Mouse (Mus musculus) testis, adult 2 months (tissue): ENCODE results near the gene Sh3rf1. TPM values are rescaled to one million over a fixed set of nuclear protein-coding genes. Genes with fewer than 3 reads are reported as not detected.

ENCODE experiments used
- H3K27ac ChIP-seq: fragments of 200-500 bp; 2 replicates; pipeline ENCODE4 v1.5.1; 2012; ENCODE audit warnings: low read depth, low read length; ENCODE audit not compliant: control insufficient read depth, insufficient read depth
- H3K27me3 ChIP-seq: fragments of 200-500 bp; 2 replicates; pipeline ENCODE4 v1.6.1; 2012; ENCODE audit warnings: mild to moderate bottlenecking, low read length, moderate library complexity; ENCODE audit not compliant: control insufficient read depth, insufficient read depth
- H3K36me3 ChIP-seq: fragments of 200-500 bp; 2 replicates; pipeline ENCODE4 v1.6.1; 2012; ENCODE audit warnings: mild to moderate bottlenecking, low read length; ENCODE audit not compliant: control insufficient read depth, insufficient read depth
- H3K4me1 ChIP-seq: fragments of 200-500 bp; 2 replicates; pipeline ENCODE4 v1.6.1; 2012; ENCODE audit warnings: low read length; ENCODE audit not compliant: control insufficient read depth, insufficient read depth
- H3K4me3 ChIP-seq: fragments of 200-500 bp; 2 replicates; pipeline ENCODE4 v1.5.1; 2012; ENCODE audit warnings: low read depth, mild to moderate bottlenecking, low read length, moderate library complexity, mixed read lengths; ENCODE audit not compliant: control insufficient read depth
- CTCF ChIP-seq: fragments of 200-500 bp; IDR thresholded peaks from 2 replicates; pipeline ENCODE4 v1.5.1; 2012; ENCODE audit warnings: low read depth, mild to moderate bottlenecking, inconsistent platforms, low read length, moderate library complexity; ENCODE audit not compliant: control insufficient read depth, insufficient read depth, insufficient replicate concordance
- POLR2A ChIP-seq: fragments of 200-500 bp; IDR thresholded peaks from 2 replicates; pipeline ENCODE4 v1.6.1; 2012; ENCODE audit warnings: low read depth, mild to moderate bottlenecking, inconsistent platforms, low read length, moderate library complexity; ENCODE audit not compliant: control insufficient read depth
- polyA plus RNA-seq: library from polyadenylated mRNA; depleted of rRNA; stranded (reverse); fragments of >200 nt; gene quantifications from 2 replicates; pipeline ENCODE4 v1.2.3, GENCODE M21; 2012

The Sh3rf1 gene
- polyA plus RNA-seq, 1 experiment, result 2.2 TPM

DNA sequence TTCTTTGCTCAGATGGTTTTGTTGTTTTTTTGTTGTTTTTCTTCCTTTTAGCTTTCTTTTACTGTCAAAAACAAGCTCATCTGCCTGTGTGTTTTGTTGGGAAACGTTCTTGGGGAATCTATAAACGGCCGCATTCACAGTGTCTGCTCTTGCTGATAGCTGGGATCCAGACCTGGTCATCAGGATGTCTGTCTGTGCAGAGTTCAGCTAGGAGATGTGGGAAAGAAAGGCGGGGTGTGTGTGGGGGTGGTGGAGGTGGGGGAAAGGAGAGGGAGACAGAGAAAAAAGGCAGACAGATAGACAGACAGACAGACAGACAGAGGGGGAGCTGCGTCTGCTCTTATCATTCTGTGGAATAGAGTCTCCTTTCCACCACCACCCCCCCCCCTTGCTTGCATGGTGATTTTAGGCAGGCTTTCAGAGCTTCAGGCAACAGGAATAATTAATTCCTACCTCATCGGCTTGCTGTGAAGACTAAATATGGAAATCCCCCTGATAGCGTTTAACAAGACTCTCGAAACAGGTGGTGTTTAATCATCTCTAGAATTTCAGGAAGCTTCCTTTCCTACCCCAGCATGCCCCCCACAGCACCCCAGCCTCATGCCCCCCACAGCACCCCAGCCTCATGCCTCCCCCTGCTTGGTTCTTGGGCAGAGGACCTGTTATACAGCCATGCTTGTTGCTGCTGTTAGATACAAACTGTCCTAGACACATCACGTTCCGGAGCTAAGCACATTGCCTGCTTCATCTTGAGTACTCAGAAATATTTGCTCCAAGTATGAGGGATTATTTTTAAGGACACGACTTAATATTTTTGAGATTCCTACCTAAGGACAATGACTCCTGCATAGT is 155.4 kb downstream of the Sh3rf1 start:
- H3K27me3 ChIP-seq, result no peaks in the 10 kb centered on the region
- no peak for TF ChIP-seq CTCF
- TF ChIP-seq POLR2A, result no peak
- H3K27ac ChIP-seq, result no peak overlapping the region
- H3K4me1 ChIP-seq, result no peaks in the 10 kb centered on the region
- no peaks in the 10 kb centered on the region for H3K36me3 ChIP-seq
- H3K4me3 ChIP-seq, result no peak overlapping the region

DNA sequence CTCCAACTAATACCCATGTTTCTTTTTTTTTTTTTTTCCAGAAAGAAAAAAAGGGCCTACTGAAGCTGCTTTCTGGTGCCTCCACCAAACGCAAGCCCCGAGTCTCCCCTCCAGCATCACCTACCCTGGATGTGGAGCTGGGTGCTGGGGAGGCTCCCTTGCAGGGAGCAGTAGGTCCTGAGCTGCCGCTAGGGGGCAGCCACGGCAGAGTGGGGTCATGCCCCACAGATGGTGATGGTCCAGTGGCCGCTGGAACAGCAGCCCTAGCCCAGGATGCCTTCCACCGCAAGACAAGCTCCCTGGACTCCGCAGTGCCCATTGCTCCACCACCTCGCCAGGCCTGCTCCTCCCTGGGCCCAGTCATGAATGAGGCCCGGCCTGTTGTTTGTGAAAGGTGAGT is 160.9 kb downstream of the Sh3rf1 start:
- Histone ChIP-seq H3K4me1 (no peaks in the 10 kb centered on the region), H3K36me3 (no peaks in the 10 kb centered on the region), H3K27ac (no peak overlapping the region)

DNA sequence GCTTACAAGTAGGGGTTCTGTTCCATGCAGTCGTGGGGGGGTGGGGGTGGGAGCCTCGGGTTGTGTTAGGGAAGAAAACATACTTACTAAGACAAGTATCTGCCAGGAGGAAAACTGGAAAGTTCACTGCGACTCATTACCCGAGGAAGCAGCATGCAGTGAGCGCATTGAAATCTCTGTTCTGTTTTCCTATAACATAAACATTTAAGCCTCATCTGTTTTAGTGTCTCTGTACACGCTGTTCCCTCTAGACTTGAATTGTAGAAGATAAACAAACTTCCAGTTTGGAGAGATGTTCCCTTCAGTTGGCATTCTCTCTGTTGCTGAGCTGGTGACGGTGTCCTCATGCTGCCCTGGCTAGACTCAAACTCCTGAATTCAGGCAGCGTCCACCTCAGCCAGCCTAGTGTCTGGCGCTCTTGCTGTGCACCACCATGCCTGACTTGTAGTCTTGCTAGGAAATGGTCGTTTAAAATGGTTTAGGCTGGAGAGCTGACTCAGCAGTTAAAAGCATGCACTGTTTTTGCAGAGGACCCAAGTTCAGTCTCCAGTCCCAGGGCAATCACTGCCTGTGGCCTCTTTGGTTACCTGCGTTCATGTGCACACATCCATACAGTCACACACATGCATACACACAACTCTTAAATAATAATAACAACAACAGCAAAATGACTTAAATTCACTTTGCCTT is 162.0 kb downstream of the Sh3rf1 start:
- Histone ChIP-seq H3K27me3 (no peaks in the 10 kb centered on the region), H3K4me3 (no peak overlapping the region), H3K27ac (no peak overlapping the region), H3K4me1 (no peaks in the 10 kb centered on the region), H3K36me3 (no peaks in the 10 kb centered on the region)
- TF ChIP-seq CTCF, result no peak
- TF ChIP-seq POLR2A, result no peak

More for the DNA sequence above, 160.9 kb downstream of the Sh3rf1 start:
- TF ChIP-seq POLR2A (no peak), CTCF (no peak; the same call in 1 of the 2 replicates)
- H3K4me3 ChIP-seq, result no peak overlapping the region
- no peaks in the 10 kb centered on the region for H3K27me3 ChIP-seq

DNA sequence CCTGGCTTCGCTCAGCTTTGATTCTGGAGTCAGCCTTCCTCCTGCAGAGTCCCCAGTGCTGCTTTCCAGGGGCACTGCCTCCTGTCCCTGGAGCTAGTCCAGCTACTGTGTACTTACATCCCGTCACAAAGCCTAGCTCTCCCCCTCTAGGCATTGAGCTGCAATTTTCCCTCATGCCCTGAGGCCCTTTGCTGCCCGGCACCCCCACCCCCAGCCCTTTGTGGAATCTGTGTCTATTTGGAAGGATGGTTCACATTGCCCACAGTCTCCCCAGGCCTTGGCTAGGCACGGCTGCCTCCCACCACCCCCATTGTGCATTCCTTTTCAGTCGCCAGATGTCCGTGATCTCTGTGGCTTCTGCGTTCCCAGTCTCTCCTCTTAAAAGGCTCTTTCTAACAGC is 163.0 kb downstream of the Sh3rf1 start:
- no peak for TF ChIP-seq POLR2A
- no peak for TF ChIP-seq CTCF
- no peak overlapping the region for H3K4me3 ChIP-seq
- no peak overlapping the region for H3K27ac ChIP-seq
- H3K36me3 ChIP-seq, result no peaks in the 10 kb centered on the region
- no peaks in the 10 kb centered on the region for H3K27me3 ChIP-seq
- no peaks in the 10 kb centered on the region for H3K4me1 ChIP-seq

DNA sequence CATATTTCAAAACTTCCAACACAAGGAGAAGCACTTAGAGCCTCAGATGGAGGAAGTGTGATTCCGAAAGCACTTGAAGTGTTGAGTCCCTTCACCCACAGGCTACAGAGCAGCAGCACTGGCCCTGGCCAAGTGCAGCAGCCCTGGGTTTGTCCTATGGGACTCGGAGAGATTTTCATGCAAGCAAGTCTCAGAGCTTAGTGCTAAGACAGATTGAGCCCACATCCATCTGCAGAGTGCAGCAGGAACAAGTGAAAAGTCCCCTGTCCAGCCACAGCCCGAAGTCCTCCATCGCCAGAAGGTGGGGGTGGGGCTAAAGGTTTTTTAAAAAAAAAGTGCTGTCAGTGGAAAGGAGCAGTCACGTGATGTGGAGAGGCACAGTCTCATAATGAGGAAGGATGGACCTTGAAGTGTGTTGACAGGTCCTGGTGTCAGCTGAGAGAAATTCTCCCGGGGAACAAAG is 163.9 kb downstream of the Sh3rf1 start:
- Histone ChIP-seq H3K27me3 (no peaks in the 10 kb centered on the region), H3K27ac (no peak overlapping the region), H3K36me3 (no peaks in the 10 kb centered on the region), H3K4me3 (no peak overlapping the region), H3K4me1 (no peaks in the 10 kb centered on the region)
- TF ChIP-seq POLR2A (no peak), CTCF (no peak)

DNA sequence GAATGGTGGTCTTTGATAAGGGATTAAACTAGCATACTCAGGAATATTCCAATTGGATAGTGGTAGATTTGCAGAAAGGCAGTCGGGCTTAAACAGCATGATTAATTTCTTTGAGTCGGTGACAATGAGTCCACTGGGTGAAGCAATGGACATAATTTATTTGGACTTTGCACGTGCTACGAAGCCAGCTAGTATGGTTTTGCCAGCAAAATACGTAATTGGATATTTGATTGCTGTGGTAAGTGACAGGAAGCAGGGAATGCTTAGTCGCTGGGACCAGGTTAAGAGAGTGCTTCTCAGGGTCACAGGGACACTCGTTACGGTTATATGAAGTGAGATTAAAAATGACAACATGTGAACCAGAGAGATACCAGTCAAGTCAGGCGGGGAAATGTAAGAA is 164.7 kb downstream of the Sh3rf1 start:
- H3K4me3 ChIP-seq, result no peak overlapping the region
- H3K27me3 ChIP-seq, result no peaks in the 10 kb centered on the region
- H3K4me1 ChIP-seq, result no peaks in the 10 kb centered on the region
- H3K36me3 ChIP-seq, result no peaks in the 10 kb centered on the region
- no peak overlapping the region for H3K27ac ChIP-seq
- TF ChIP-seq POLR2A (no peak), CTCF (no peak)

DNA sequence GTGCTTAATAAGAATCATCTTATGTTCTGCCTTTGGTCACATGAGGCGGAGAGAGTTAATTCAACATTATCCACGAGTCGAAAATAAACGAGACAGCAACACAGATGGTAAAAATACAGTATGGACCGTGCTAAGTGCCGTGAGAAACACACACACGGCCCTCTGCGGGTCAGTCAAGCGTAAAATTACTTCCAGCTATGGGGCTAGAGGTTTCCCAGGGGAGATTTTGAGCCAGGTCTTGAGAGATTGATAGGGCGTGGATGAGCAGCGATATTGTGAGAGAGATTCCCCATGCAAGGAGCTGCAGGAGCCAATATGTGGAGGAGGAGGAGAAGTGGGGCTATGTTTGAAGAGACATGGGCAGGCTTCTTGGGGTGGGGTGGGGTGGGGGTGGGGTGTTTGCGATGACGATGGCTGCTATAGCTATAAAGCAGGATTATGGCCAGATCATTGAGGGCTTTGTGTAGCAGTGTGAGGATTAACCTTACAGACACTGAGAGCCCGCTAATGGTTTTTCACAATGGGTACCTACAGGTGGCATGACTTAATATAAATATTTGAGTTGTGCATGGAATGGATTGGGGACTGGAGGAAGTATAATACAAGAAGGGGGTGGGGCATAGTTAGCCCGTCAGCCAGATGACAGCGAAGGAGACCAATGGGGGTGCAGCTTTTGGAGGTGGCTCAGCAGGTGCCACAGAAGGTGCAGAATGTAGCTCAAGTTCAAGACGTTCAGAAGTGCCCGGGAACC is 166.8 kb downstream of the Sh3rf1 start:
- no peaks in the 10 kb centered on the region for H3K4me1 ChIP-seq
- no peak overlapping the region for H3K27ac ChIP-seq
- no peaks in the 10 kb centered on the region for H3K27me3 ChIP-seq
- no peaks in the 10 kb centered on the region for H3K36me3 ChIP-seq
- H3K4me3 ChIP-seq, result no peak overlapping the region
- TF ChIP-seq CTCF (no peak), POLR2A (no peak)
